Mouse (Mus musculus): ENCODE measurements around the gene Fam13a.

DNA sequence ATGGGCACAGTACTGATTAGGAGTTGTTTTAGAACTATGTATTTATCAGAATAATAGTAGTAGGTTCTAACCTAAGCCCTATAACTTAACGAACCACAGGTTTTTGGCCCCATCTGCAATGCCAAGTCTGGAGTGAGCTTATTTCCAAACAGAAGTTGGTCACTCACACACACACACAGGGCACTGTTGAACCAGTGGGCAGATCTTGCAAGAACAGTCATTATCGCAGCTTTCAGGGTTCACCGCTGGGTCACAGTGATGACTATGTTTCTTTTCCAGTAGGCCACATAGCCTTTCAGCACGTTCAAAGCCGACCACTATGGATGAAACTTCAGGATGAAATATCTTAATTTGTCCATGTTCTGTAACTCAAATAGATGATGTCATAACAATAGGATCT is 101.8 kb downstream of the Fam13a start:
- TF ChIP-seq CTCF (IDR thresholded peaks at IDR 0.05; ENCODE audit: low read depth) (no peak), EP300 (IDR thresholded peaks at IDR 0.05; ENCODE audit: low read depth) (no peak)

Data from heart, postnatal 0 days (tissue).